33 mouse cellular contexts compared by ENCODE assay signal in genomic region chr17:93169572-93169971, GRCm38 (mm10). TPM values are rescaled to one million over a fixed set of nuclear protein-coding genes. Genes with fewer than 3 reads are reported as not detected.
"Had no signal": no experiment of that assay in that cellular context is flagged by ENCODE, and none has a peak within 500 bp of the region (broad histone marks: within the 10 kb centered on the region; RNA-seq: fewer than 3 reads in every experiment).

No protein-coding gene starts in this region.

- H3K9ac ChIP-seq: limb, embryonic 12.5 days; limb, embryonic 13.5 days; limb, embryonic 15.5 days; liver, embryonic 12.5 days; liver, embryonic 13.5 days; liver, embryonic 14.5 days; liver, embryonic 15.5 days; liver, postnatal 0 days; lung, embryonic 14.5 days; lung, embryonic 15.5 days; midbrain, embryonic 12.5 days; midbrain, embryonic 13.5 days; midbrain, embryonic 15.5 days had no signal

- H3K4me3 ChIP-seq: limb, embryonic 10.5 days; limb, embryonic 12.5 days; limb, embryonic 13.5 days; limb, embryonic 15.5 days; liver, embryonic 12.5 days; liver, embryonic 13.5 days; liver, embryonic 15.5 days; lung, embryonic 15.5 days; megakaryocyte, embryonic 14.5 days; midbrain, embryonic 10.5 days; midbrain, embryonic 12.5 days; midbrain, embryonic 13.5 days; midbrain, embryonic 15.5 days; myocyte had no signal

- H3K4me1 ChIP-seq: limb, embryonic 10.5 days; limb, embryonic 12.5 days; limb, embryonic 13.5 days; limb, embryonic 15.5 days; liver, embryonic 12.5 days; liver, embryonic 13.5 days; liver, embryonic 15.5 days; lung, embryonic 15.5 days; megakaryocyte, embryonic 14.5 days; midbrain, embryonic 10.5 days; midbrain, embryonic 12.5 days; midbrain, embryonic 13.5 days; midbrain, embryonic 15.5 days had no signal

- H3K36me3 ChIP-seq: limb, embryonic 10.5 days; limb, embryonic 12.5 days; limb, embryonic 13.5 days; limb, embryonic 15.5 days; liver, embryonic 12.5 days; liver, embryonic 13.5 days; liver, embryonic 15.5 days; lung, embryonic 15.5 days; midbrain, embryonic 10.5 days; midbrain, embryonic 12.5 days; midbrain, embryonic 13.5 days; midbrain, embryonic 15.5 days had no signal

- DNase-seq: left cerebral cortex, postnatal 4 days; liver; liver, embryonic 13.5 days; liver, postnatal 0 days; lung, adult 18-20 months; lung, adult 2 months; lung, embryonic 14.5 days; lung, postnatal 10 days; lung, postnatal 14 days; lung, postnatal 36 days; lung, postnatal 4 days; midbrain, embryonic 14.5 days had no signal

- H3K27me3 ChIP-seq: limb, embryonic 12.5 days; limb, embryonic 13.5 days; limb, embryonic 15.5 days; liver, embryonic 12.5 days; liver, embryonic 13.5 days; liver, embryonic 15.5 days; lung, embryonic 15.5 days; megakaryocyte, embryonic 14.5 days; midbrain, embryonic 12.5 days; midbrain, embryonic 13.5 days; midbrain, embryonic 15.5 days had no signal

- H3K9me3 ChIP-seq: limb, embryonic 10.5 days; limb, embryonic 12.5 days; limb, embryonic 13.5 days; limb, embryonic 15.5 days; liver, embryonic 12.5 days; liver, embryonic 13.5 days; liver, embryonic 15.5 days; lung, embryonic 15.5 days; megakaryocyte, embryonic 14.5 days; midbrain, embryonic 10.5 days; midbrain, embryonic 12.5 days; midbrain, embryonic 13.5 days; midbrain, embryonic 15.5 days had no signal

- H3K27ac ChIP-seq: limb, embryonic 10.5 days; limb, embryonic 12.5 days; limb, embryonic 13.5 days; limb, embryonic 15.5 days; liver, embryonic 12.5 days; liver, embryonic 13.5 days; liver, embryonic 14.5 days; liver, embryonic 15.5 days; lung, embryonic 15.5 days; macrophage; midbrain, embryonic 10.5 days; midbrain, embryonic 12.5 days; midbrain, embryonic 13.5 days; midbrain, embryonic 15.5 days had no signal

RNA-seq across cellular contexts. Expression of gene Adcyap1, which starts 29.2 kb away (rescaled TPM):
- total RNA-seq: liver, adult 2 months; megakaryocyte progenitor cell, adult 5-6 weeks; megakaryocyte, adult 5-6 weeks; megakaryocyte-erythroid progenitor cell, adult 5-6 weeks; monocyte, adult 5-6 weeks had no signal
- polyA plus RNA-seq: limb, embryonic 10.5 days; liver, adult 2 months; liver, embryonic 12.5 days; liver, embryonic 14.5 days; liver, embryonic 16.5 days; liver, postnatal 0 days; lung, adult 2 months; lung, embryonic 14.5 days; macrophage had no signal
